Mouse (Mus musculus): ENCODE results near the gene Pgrmc2. TPM values are rescaled to one million over a fixed set of nuclear protein-coding genes. Genes with fewer than 3 reads are reported as not detected.

The Pgrmc2 gene
- polyA plus RNA-seq, 1 experiment from 2014 or later = 31.7 TPM

GRCm38 (mm10) chr3:41038297-41038916 lies 44.4 kb downstream of the Pgrmc2 start:
- 63% methylated on average over 5 of the region's 5 CpGs for WGBS
- H3K27ac ChIP-seq (ENCODE audit: low read depth) = no peak overlapping the region
- H3K4me2 ChIP-seq (ENCODE audit: low read length) = no peak overlapping the region
- H3K27me3 ChIP-seq (replicated peaks; ENCODE audit: control insufficient read depth, insufficient read depth, low read length) = no peaks in the 10 kb centered on the region
- no peaks in the 10 kb centered on the region for H3K36me3 ChIP-seq (ENCODE audit: control insufficient read depth, insufficient read depth, low read length)
- no peaks in the 10 kb centered on the region for H3K9me3 ChIP-seq (ENCODE audit: control insufficient read depth, low read length)
- no peak for DNase-seq (ENCODE audit: low spot score)
- no peak overlapping the region for H3K4me3 ChIP-seq (ENCODE audit: low read depth, low read length)
- ATAC-seq (replicated peaks; ENCODE audit: low FRiP score, low TSS enrichment, low read depth) = no peak
- H3K9ac ChIP-seq (ENCODE audit: low read length) = no peak overlapping the region
- no peaks in the 10 kb centered on the region for H3K4me1 ChIP-seq (replicated peaks; ENCODE audit: control insufficient read depth, insufficient read depth, low read length)

GRCm38 (mm10) chr3:41031286-41032210 lies 51.3 kb downstream of the Pgrmc2 start:
- 76% methylated on average over 12 of the region's 12 CpGs for WGBS
- Histone ChIP-seq H3K9ac (ENCODE audit: low read length) (no peak overlapping the region), H3K4me1 (replicated peaks; ENCODE audit: control insufficient read depth, insufficient read depth, low read length) (no peaks in the 10 kb centered on the region), H3K27ac (ENCODE audit: low read depth) (no peak overlapping the region), H3K27me3 (replicated peaks; ENCODE audit: control insufficient read depth, insufficient read depth, low read length) (no peaks in the 10 kb centered on the region), H3K9me3 (ENCODE audit: control insufficient read depth, low read length) (no peaks in the 10 kb centered on the region), H3K36me3 (ENCODE audit: control insufficient read depth, insufficient read depth, low read length) (no peaks in the 10 kb centered on the region), H3K4me3 (ENCODE audit: low read depth, low read length) (no peak overlapping the region), H3K4me2 (ENCODE audit: low read length) (no peak overlapping the region)
- no peak for ATAC-seq (replicated peaks; ENCODE audit: low FRiP score, low TSS enrichment, low read depth)
- DNase-seq (ENCODE audit: low spot score) = no peak

GRCm38 (mm10) chr3:41030705-41031104 lies 52.1 kb downstream of the Pgrmc2 start:
- Histone ChIP-seq H3K27me3 (replicated peaks; ENCODE audit: control insufficient read depth, insufficient read depth, low read length) (no peaks in the 10 kb centered on the region), H3K4me2 (ENCODE audit: low read length) (no peak overlapping the region), H3K36me3 (ENCODE audit: control insufficient read depth, insufficient read depth, low read length) (no peaks in the 10 kb centered on the region), H3K9me3 (ENCODE audit: control insufficient read depth, low read length) (no peaks in the 10 kb centered on the region), H3K27ac (ENCODE audit: low read depth) (no peak overlapping the region), H3K4me3 (ENCODE audit: low read depth, low read length) (no peak overlapping the region), H3K9ac (ENCODE audit: low read length) (no peak overlapping the region), H3K4me1 (replicated peaks; ENCODE audit: control insufficient read depth, insufficient read depth, low read length) (no peaks in the 10 kb centered on the region)
- DNase-seq (ENCODE audit: low spot score) (no peak), ATAC-seq (replicated peaks; ENCODE audit: low FRiP score, low TSS enrichment, low read depth) (no peak)
- 74% methylated on average over 1 of the region's 1 CpGs for WGBS

- H3K27ac ChIP-seq (ENCODE audit: low read depth) = no peak overlapping the region
- no peaks in the 10 kb centered on the region for H3K9me3 ChIP-seq (ENCODE audit: control insufficient read depth, low read length)
- no peaks in the 10 kb centered on the region for H3K27me3 ChIP-seq (replicated peaks; ENCODE audit: control insufficient read depth, insufficient read depth, low read length)
- H3K9ac ChIP-seq (ENCODE audit: low read length) = no peak overlapping the region
- 76% methylated on average over 6 of the region's 6 CpGs for WGBS
- H3K36me3 ChIP-seq (ENCODE audit: control insufficient read depth, insufficient read depth, low read length) = no peaks in the 10 kb centered on the region
- no peak overlapping the region for H3K4me3 ChIP-seq (ENCODE audit: low read depth, low read length)
- no peaks in the 10 kb centered on the region for H3K4me1 ChIP-seq (replicated peaks; ENCODE audit: control insufficient read depth, insufficient read depth, low read length)
- no peak for ATAC-seq (replicated peaks; ENCODE audit: low FRiP score, low TSS enrichment, low read depth)
- H3K4me2 ChIP-seq (ENCODE audit: low read length) = no peak overlapping the region
- DNase-seq (ENCODE audit: low spot score) = no peak
Measured at GRCm38 (mm10) chr3:41021980-41022379, 60.9 kb downstream of the Pgrmc2 start.

- no peak overlapping the region for H3K27ac ChIP-seq (ENCODE audit: low read depth)
- ATAC-seq (replicated peaks; ENCODE audit: low FRiP score, low TSS enrichment, low read depth) = no peak
- no peak overlapping the region for H3K4me3 ChIP-seq (ENCODE audit: low read depth, low read length)
- no peak overlapping the region for H3K4me2 ChIP-seq (ENCODE audit: low read length)
- H3K27me3 ChIP-seq (replicated peaks; ENCODE audit: control insufficient read depth, insufficient read depth, low read length) = no peaks in the 10 kb centered on the region
- 90% methylated on average over 7 of the region's 7 CpGs for WGBS
- H3K36me3 ChIP-seq (ENCODE audit: control insufficient read depth, insufficient read depth, low read length) = no peaks in the 10 kb centered on the region
- H3K9ac ChIP-seq (ENCODE audit: low read length) = no peak overlapping the region
- no peaks in the 10 kb centered on the region for H3K4me1 ChIP-seq (replicated peaks; ENCODE audit: control insufficient read depth, insufficient read depth, low read length)
- no peaks in the 10 kb centered on the region for H3K9me3 ChIP-seq (ENCODE audit: control insufficient read depth, low read length)
- DNase-seq (ENCODE audit: low spot score) = no peak
Measured at GRCm38 (mm10) chr3:41020687-41021086, 62.2 kb downstream of the Pgrmc2 start.

GRCm38 (mm10) chr3:41018022-41018608 lies 64.7 kb downstream of the Pgrmc2 start:
- H3K9me3 ChIP-seq (ENCODE audit: control insufficient read depth, low read length) = no peaks in the 10 kb centered on the region
- ATAC-seq (replicated peaks; ENCODE audit: low FRiP score, low TSS enrichment, low read depth) = no peak
- H3K4me1 ChIP-seq (replicated peaks; ENCODE audit: control insufficient read depth, insufficient read depth, low read length) = no peaks in the 10 kb centered on the region
- H3K27me3 ChIP-seq (replicated peaks; ENCODE audit: control insufficient read depth, insufficient read depth, low read length) = no peaks in the 10 kb centered on the region
- no peak overlapping the region for H3K27ac ChIP-seq (ENCODE audit: low read depth)
- no peak overlapping the region for H3K4me2 ChIP-seq (ENCODE audit: low read length)
- H3K4me3 ChIP-seq (ENCODE audit: low read depth, low read length) = no peak overlapping the region
- no peak overlapping the region for H3K9ac ChIP-seq (ENCODE audit: low read length)
- no peak for DNase-seq (ENCODE audit: low spot score)
- no peaks in the 10 kb centered on the region for H3K36me3 ChIP-seq (ENCODE audit: control insufficient read depth, insufficient read depth, low read length)
- WGBS = 51% methylated on average over 3 of the region's 3 CpGs

Other genes with a start within 250 kb of the Pgrmc2 start
- 5.4 and 6.2 TPM in 2 replicates for gene Mfsd8, start 236.2 kb downstream of the Pgrmc2 start, polyA plus RNA-seq (2014; fragmentation: Nextera tagmentation; extraction: Ambion mirVana)
- gene Abhd18, start 236.1 kb downstream of the Pgrmc2 start, polyA plus RNA-seq (2014; fragmentation: Nextera tagmentation; extraction: Ambion mirVana) = 5.7 and 8.8 TPM in 2 replicates
- 0.41 and 0.42 TPM in 2 replicates for gene 1700034I23Rik, start 180.5 kb downstream of the Pgrmc2 start, polyA plus RNA-seq (2014; fragmentation: Nextera tagmentation; extraction: Ambion mirVana)
- gene Larp1b, start 133.2 kb downstream of the Pgrmc2 start, polyA plus RNA-seq (2014; fragmentation: Nextera tagmentation; extraction: Ambion mirVana) = 6.2 and 6.3 TPM in 2 replicates

Measured in intestine, embryonic 14.5 days (tissue).